Mouse (Mus musculus) adrenal gland, postnatal 10 days (tissue): ENCODE results near the gene Gadd45b. TPM values are rescaled to one million over a fixed set of nuclear protein-coding genes. Genes with fewer than 3 reads are reported as not detected.
A peak's percentile ranks its signal among the peaks of the same experiment; 100 is the strongest.

Experiments
- DNase-seq: peaks from one replicate; pipeline ENCODE4 v3.0.0; 2021; ENCODE audit warnings: mixed read lengths
- long read RNA-seq, 2 experiments: library from polyadenylated mRNA; stranded (forward); transcript quantifications; one replicate each; pipeline ENCODE4 v2.0.0; 2021
- total RNA-seq, 2 experiments: library from RNA; stranded (reverse); gene quantifications; 2 replicates each; pipeline ENCODE4 v1.2.3; 2021

Gadd45b gene
- total RNA-seq = 10 to 100 TPM; 11.7 to 44.5 TPM
- long read RNA-seq, experiment 1, transcript Gadd45b-201 (4 exons, 1,284 nt) = major isoform, 14 of 18 reads
- long read RNA-seq, experiment 1, partial matches to known transcripts = 0 of 18 reads
- long read RNA-seq, experiment 1, other reads (novel, unspliced or antisense) = 2 of 18 reads
- long read RNA-seq, experiment 2, partial matches to known transcripts = 0 of 4 reads
- long read RNA-seq, experiment 2, other reads (novel, unspliced or antisense) = 2 of 4 reads

DNA sequence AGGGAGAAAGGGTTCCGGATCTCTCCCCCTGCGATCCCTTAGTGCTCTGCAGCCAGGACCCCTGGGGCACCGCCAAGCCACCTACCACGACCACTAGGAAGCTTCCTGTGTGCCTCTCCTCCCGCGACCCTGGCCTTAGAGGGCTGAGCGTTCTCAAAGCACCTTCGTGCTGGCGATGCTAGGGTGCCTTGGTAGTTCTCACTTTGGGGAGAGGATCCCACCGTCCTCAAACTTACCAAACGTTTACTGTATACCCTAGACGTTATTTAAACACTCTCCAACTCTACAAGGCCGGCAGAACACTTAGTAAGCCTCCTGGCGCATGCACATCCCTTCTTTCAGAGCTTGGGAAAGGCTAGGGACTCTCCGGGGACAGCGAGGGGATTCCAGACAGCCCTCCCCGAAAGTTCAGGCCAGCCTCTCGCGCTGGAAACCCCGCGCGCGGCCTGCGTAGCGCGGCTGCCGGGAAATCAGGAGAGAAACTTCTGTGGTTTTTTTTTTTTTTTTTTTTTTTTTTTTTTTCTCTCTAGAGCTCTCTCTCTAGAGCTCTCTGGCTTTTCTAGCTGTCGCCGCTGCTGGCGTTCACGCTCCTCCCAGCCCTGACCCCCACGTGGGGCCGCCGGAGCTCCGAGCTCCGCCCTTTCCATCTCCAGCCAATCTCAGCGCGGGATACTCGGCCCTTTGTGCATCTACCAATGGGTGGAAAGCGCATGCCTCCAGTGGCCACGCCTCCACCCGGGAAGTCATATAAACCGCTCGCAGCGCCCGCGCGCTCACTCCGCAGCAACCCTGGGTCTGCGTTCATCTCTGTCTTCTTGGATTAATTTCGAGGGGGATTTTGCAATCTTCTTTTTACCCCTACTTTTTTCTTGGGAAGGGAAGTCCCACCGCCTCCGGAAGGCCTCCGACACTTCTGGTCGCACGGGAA lies at the start of gene Gadd45b:
Gene Gadd45b (plus strand): TSS at position 775 of the 928 bp plus-strand sequence.
- peak; percentile 99 for DNase-seq

DNA sequence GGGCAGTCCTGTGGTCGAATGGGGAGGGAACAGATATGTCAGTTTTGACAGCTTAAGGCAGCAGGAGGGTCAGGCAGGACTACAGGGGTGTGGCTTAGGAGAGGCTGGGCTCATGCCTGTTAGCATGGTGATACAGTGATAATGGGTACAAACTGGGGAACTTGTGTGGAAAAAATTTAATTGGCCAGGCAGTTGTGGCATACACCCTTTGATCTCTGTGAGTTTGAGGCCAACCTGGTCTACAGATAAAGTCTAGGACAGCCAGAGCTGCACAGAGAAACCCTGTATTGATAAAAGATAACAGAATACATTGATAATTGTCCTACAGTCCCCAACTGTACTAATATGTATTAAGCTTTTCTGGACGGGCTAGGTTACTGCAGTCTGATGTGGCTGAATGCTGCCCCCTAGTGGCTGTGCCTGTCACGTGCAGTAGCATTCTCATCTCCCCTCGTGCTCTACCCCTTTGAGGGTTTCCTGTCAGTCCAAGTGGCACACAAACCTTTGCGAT lies 49.7 kb upstream of the Gadd45b start:
- DNase-seq = peak; percentile 86

DNA sequence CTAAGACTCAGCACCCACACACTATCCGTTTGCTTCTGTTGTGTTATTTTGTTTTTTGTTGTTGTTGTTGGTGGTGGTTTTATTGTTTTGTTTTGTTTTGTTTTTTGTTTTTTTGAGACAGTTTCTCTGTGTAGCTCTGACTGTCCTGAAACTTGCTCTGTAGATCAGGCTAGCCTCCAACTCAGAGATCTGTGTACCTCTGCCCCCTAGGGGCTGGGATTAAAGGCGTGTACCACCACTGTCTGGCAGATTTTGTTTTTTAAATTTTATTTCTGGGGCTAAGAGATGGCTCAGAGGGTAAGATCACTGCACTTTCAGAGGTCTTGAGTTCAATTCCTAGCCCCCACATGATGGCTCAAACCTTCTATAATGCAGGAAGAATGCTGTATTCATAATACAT lies 49.0 kb upstream of the Gadd45b start:
- DNase-seq = no peak

DNA sequence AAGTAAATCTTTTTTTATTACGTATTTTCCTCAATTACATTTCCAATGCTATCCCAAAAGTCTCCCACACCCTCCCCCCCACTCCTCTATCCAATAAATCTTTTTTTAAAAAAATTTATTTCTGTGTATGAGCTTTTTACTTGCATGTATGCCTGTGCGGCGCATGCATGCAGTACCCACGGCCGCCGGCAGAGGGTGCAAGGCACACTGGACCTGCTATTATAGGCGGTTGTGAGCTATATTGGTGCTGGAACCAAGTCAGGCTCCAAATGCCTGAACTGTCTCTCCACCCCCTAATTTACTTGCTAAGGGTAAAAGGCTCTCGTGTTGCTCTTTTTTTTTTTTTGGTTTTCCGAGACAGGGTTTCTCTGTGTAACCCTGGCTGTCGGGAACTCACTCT lies 48.6 kb upstream of the Gadd45b start:
- DNase-seq = peak; percentile 87

DNA sequence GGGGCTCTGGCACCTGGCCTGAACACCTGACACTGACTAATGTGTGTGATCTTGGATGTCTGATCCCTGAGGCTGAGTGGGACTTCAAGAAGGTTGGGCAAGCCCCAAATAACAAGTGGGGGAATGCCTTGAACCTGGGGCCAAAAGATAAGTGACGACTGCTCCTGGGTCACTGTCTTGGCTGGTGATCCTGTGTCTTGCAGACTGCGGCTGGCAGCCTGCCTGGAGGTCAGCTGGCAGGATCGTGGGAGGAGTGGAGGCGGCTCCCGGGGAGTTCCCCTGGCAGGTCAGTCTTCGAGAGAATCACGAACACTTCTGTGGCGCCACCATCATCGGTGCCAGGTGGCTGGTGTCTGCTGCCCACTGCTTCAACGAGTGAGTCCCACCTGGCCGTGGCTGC lies 42.7 kb upstream of the Gadd45b start:
- DNase-seq = peak; percentile 90

DNA sequence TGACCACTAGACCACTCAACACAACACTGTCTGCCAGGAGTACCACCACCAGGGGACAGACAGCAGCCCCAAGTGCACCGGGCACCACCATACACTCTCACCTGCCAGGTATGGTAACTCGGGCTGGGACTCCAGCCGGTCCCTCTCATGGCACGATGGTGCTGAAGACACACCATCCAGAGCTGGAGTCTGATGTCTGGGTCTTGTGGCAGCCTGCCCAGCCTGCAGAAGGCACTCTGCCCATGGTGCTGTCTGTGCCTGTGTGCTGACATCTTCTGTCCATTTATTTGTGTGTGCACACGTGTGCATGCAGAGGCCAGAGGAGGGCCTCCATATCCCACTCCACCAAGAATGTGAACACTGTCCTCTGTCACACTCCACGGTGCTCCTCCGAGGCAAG lies 34.8 kb upstream of the Gadd45b start:
- no peak for DNase-seq

DNA sequence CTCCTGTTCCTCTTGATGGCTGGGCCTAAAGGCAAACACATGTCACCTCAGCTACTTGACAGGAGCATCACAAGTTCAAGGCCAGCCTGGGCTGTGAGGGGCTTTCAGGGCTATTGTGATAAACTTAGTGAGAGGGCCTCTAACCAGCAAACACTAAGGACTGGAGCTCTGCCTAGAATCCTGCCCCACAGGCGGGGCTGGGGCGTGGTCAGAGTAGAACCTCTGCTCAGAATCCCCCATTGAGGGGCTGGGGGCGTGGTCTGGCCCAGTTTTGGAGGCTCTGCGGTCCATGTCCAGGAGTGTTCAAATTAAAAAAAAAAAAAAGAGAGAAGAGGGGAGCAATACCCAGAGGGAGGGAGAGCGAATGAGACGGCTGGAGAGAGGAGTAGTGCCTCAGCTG lies 34.2 kb upstream of the Gadd45b start:
- no peak for DNase-seq

DNA sequence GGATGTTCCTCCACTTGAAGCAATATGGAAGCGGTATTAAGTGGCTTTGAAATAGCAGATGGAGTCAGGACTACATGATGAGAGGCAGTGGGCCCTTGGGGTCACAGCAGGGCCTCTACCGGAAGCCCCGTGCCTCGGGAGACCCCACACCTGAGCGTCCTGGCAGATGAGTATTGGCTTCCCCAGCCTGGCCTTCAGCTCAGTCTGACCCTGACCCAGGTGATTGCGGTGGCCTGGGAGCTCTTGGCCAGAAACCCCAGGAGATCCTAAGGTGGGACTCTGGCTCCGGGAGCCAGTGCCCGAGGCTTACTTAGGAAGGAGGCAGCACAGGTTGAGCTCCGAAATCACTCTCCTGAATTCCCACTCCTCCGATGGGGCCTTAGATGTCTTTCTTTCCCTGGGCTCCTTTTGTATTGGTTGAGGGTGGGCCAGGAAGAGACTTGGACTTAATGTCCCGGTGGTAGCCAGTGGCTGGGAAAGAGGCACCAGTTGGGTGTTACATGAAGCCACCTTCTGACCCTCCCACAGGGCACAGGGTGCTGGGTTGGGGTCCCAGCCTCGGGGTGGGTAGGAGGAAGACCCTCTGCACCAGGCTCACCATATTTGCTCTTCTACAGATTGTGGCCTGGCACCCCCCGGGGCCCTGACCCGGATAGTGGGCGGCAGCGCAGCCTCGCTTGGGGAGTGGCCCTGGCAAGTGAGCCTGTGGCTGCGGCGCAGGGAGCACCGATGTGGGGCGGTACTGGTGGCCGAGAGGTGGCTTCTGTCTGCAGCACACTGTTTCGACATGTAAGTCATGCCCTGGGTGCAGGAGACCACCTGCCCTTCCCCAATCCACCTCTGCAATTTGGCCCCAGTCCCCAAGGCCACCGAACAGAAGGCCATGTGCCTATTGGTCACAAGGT lies 33.0 kb upstream of the Gadd45b start:
- no peak for DNase-seq

DNA sequence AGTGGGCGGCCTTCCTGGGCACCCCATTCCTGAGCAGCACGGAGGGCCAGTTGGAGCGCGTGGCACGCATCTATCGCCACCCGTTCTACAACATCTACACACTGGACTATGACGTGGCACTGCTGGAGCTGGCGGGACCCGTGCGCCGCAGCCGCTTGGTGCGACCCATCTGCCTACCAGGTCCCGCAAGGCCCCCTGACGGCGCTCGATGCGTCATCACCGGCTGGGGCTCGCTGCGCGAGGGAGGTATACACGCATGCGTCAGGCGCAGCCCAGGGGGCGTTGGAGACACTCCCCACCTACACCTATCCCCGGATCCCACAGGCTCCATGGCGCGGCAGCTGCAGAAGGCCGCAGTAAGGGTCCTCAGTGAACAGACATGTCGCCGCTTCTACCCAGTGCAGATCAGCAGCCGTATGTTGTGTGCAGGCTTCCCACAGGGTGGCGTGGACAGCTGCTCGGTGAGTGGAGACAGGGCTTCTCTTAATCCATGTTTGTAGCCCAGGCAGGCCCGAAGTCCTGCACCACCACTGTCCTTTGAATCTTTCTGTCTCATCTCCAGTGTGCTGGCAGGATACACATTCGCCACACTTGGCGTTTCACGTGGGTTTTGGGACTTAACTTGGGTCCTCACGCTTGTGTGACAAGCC lies 31.9 kb upstream of the Gadd45b start:
- peak; percentile 52 for DNase-seq

DNA sequence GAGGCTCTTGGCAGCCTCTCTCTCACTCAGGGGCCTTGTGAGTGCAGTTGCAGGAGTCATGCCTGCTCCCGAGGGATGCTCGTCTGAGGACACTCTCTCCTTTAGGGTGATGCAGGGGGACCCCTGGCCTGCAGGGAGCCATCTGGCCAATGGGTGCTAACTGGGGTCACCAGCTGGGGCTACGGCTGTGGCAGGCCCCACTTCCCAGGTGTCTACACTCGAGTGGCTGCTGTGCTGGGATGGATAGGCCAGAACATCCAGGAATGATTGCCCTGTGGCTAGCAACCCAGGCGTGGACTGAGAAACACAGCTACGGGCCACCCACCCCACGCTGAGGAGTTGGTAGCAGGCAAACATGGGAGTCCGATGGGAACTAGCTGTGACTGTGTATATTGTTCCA lies 30.8 kb upstream of the Gadd45b start:
- DNase-seq = no peak

DNA sequence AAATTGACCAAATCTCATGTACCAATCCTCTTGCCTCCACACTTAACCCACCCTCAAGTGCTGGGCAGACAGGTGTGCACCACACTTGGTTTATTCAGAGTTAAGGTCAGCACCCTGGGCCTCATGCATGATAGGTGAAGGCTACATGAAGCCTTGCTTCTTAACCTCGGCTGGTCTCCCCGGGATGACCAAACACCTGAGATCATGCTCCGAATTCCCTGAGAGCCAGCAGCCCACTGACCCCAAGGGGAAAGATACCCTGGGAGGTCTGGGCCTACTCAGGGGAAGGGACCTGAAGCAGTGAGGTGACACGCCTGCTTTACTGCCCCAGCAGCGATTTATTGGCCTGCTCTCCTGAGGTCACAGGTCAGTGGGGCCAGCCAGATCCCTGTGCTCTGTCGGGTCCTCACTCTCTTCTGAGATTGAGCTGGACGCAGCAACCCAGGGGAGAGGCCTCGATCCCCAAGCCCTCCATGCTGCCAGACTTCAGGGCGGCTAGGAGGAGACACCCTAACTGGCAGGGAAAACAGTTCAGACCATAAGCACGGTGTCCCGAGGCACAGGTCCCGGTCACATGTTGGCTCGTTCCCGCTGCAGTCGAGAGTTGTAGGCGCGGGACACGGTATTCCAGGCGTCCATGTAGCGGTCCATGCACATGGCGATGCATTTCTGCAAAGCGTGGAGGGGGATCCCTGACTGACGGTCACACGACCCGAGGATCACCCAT lies 30.1 kb upstream of the Gadd45b start:
- DNase-seq = no peak

DNA sequence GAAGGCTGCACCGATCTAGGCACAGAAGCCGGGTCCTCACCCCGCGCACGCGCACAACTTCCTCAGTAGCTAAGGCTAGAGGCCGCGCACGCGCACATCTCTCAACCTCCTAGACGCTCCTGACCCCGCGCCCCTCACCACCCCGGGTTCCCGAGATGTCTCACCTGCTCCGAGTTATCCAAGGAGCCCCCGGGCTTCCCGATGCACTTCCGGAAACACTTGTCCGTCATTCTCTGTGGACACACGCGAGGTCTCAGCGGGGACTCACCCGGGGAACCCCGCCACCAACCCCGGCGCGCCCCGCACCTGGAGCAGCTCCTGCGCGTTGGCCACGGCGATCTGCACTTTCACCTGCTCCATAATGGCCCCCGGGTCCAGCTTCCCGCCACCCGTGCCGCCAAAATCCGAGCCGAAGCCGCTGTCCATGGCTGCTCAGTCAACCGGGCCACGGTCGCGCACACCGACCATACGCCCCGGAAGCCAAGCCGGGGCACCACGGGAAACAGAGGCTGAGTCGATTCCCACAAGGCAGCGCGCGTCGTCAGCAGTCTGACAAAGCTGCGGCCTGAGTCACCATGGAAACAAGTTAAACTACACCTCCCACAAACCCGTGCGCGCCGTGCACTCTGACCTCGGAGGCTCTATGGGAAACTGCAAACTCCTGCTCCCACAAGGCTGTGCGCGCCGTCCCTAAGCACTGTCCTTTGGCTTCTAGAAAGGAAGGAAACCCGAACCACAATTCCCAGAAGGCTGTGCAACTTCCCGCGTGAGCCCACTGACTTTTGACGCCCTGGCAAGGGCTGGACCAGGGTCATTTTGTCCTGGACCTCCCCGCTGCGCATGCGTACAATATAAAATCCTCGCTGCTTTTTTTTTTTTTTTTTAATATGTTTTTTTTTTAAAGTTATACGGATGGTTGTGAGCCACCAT lies 29.3 kb upstream of the Gadd45b start, which contains the start of gene Timm13:
Gene Timm13 (minus strand): TSS at position 652 of the 930 bp plus-strand sequence.
- DNase-seq = peak; percentile 97

DNA sequence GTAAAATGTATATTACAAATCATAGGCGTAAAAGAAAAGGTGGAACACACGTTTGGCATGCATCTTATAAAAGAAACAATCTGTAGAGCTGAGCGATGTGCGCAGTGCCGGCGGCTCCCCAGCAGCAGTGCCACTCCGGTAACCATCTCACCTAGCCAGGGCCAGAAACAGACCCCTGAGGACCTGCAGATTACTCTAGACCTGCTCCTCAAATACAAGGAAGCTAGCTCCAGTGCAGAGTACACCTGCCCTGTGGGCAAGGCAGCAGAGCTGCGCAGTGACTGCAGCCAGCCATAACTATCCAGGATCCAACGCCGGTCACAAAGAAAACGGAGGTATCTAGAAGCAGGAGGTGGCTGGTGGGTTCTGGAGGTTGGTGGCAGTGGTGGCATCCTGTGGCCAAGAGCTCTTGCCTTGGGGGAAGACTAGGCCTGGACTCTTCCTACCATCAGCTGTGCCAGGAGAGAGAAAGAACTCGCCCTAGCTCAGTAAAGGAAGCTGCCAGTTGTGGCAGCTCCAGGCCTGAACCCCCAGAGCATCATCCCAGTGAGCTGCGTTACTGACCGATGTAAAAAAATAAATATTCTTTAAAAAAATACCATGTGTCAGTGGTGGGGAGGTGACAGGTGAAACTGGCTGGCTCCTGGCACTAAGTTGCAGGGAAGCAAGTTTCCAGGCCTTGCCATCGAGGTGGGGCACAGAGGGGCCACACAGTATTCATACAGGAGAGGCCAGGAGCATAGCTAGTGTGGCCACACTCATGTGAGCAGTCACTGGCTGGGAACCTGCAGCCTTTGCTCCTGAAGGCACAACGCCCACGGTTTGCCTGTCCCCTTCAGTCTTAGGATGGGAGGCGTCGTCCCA lies 28.2 kb upstream of the Gadd45b start:
- no peak for DNase-seq

DNA sequence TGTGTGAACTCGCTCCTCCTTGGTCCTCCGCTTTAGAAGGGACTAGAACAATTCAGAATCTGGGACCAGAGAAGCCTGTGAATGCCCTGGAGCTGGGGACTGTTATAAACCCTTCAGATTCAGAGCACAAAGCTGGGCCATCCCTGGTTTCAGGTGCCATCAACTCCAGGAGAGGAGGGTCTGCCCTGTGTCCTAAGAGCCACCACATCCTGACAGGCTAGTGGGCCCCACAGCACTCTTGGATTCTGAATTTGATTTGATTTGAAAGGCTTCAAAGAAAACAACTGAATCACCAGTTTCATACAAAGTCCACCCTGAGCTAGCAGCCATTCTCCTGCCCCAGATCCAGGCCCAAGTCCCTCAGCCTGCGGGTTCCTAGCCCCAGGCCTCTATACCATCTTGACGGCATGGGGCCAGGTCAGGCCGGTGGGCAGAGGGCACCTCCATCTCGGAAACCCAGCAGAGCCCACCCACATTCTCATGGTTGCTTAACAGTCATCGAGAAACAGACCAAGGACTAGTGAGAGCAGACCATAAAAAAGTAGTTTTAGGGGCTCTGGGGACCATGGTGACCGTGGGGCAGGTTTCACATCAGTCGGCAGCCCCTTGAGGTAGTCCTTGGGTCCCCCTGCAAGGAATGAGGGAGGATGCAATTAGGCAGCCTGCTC lies 27.5 kb upstream of the Gadd45b start:
- DNase-seq = no peak

DNA sequence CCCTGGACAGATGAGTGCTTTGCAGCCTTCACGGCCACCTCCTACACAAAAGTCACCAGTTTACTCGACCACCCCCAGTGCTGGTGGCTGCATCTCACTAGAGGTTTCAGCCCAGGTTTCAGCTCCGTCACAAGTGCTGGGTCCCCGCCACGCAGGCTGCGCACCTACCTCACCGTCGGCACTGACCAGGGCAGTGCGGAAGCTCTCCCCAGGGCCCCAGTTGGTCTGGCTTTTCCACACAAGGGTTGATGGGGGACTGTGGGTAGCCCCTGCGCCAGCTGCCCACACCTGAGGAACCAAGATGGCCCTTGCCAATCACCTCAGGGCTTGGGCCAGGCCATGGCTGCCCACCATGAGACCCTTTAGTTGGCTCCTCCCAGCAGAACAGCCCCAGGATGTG lies 26.6 kb upstream of the Gadd45b start:
- DNase-seq = no peak

DNA sequence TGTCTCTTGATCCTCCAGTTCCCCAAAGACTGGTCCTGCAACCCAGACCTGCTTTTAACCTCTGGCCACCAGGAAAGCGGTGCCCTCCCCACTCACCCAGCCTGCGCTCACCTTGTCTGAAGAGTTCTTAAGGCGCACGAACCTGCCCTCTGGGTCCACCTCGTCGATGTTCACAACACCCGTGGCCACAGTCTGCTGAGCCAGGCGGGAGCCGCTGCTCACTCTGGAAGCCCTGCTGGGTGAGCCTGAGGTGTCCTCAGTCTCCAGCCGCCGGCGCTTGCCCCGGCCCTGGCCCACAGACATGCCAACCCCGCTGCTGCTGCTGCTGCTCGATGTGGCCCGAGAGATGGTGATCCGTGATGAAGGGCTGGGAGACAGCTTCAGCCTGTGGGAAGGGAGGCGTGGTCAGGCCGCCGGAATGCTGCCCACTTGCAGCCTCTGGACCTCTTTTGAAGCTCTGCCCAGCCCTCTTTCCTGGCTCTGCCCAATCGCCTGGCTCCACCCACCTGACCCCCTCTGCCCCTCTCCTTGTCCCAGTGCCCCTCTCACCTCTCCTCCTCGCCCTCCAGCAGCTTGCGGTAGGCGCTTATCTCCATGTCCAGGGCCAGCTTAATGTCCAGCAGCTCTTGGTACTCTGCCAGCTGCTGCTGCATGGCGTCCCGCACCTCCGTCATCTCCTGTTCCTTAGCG lies 25.7 kb upstream of the Gadd45b start:
- DNase-seq = peak; percentile 48

DNA sequence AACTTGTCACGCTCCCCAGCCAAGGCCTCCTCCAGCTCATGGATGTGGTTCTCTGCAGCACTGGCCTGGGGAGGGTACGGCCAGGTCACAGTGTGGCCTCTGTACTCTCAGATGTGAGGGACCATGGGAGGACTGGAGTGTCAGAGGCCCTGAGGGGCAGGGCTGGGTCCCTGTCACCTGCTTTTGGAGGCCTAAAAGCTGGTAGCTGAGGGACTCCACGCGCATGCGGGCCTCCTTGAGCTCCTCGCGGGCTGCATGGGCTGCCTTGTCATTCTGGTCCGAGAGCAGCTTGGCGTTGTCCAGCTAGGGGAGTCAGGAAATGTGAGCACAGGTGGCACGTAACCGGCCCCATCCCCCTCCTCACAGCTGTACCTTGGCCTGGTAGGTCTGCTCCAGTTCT lies 25.2 kb upstream of the Gadd45b start:
- no peak for DNase-seq
